Mouse (Mus musculus): Measurements from ENCODE around the gene Depdc5.

Gene Depdc5

DNA sequence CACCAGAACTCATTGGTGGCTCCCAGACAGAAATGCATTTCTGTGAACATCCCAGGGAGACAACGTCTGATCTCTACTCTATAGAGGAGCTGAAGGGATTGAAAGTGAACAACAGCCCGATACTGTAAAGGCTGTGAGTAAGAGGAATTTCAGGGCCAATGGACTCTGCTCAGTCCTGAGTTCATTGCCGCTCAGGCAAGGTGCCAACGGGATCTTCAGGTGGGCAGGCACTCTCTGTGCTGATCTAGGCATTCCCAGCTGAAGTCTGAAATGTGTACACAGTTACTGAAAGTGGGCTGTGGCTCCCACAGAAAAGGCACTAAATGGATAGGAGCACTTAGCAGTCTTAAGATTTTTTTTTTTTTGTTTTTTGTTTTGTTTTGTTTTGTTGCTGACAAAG lies 135.3 kb downstream of the Depdc5 start:
- no peak for DNase-seq (ENCODE audit: low read depth, low spot score)

DNA sequence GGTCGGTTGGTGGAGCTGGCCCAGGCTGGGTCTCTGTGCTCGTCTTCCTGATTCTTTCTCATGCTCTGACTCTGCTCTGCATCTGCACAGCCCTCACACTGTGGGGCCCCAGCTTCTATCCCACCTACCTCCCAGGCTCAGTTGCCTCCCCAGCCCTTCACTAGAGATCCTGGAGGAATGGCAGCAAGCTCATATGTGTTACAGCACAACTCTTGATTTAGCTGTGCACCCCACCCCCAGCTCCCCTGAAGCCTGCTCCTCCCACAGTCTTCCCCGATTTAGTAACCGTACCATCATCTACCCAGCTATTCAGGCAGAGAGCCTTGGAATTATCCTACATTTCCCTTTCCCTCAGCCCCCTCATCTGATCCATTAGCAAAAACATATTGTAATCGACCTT lies 137.6 kb downstream of the Depdc5 start:
- no peak for DNase-seq (ENCODE audit: low read depth, low spot score)

DNA sequence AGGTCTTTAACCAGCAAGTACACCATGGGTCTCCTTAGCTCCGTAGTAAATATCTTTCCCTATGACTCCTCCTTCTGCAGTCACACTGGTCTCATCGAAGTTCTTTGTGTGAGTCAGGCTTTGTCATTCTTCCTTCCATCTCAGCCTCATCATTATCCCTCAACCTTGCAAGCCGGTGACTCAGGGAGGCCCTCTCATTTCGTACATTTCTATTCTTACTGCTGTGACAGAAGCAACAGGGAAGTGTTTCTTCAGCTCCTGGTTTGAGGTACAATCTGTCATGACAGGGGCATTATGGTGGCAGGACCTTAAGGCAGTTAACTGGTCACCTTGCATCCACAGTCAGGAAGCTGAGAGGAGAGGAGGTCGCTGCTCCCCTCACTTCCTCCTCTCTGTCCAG lies 139.3 kb downstream of the Depdc5 start:
- no peak for DNase-seq (ENCODE audit: low read depth, low spot score)

DNA sequence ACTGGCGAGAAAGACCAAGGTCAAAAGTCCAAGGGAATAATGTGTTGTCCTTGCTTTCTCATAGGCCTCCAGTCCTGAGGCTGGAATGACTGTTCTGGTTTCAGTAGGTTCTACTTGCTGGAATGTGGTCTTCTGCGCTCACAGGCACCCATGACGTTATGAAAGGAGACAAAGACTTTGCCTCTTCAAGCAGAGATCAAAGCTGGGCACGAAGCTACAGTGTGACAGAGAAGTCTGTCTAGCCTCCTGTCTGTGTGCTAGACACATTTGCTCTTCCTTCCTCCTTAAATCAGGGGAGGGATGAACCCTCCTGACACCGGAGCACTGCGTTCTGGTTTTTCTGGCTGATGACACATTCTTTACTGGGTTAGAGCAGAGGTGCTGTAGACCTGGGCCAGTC lies 140.0 kb downstream of the Depdc5 start:
- no peak for DNase-seq (ENCODE audit: low read depth, low spot score)

DNA sequence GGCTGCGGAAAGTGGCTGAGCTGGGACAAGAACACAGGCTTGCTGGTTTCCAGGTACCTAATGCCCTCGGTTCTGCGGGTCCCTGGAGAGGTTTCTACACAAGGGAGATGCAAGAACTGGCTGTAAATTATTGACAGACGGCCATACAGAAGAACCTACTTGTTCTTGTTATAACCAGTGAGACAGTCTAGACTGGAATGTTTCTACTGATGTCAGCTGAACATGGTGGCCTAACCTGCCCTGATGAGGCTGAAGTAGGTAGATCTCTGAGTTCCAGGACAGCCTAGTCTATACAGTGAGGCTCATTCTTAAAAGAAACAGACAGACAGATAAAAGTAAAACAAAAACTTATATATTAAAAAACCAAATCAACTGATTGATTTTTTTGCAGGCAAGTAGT lies 140.6 kb downstream of the Depdc5 start:
- DNase-seq (ENCODE audit: low read depth, low spot score) = no peak

DNA sequence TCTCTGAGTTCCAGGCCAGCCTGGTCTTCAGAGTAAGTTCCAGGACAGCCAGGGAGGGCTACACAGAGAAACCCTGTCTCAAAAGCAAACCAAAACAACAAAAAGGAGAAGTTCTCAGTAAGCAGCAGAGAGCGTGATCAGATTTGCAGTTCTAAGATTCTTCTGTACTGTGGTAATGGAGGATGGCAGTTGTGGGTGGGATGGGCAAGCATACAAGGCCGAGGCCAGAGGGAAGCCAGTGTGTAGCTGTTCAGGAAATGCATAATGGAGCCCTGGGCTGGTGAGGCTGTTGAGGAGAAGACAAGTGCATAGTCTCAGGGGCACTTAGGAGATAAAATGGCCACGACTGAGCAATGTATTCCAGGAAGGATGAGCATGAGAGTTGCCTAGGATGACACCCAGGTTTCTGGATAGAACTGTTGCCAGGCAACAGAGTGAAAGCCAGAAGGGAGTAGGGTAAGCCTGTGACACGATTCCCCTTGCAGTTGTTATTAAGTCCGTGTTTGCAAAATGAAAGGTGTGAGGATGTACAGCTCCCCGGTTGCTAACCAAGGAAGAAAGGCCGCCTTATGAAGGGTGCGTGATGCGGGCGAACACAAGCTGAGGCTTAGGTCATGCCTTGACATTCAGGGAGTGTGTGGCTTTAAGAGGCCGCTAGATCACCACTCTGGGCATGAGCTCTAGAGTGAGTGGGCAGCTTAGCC lies 142.1 kb downstream of the Depdc5 start:
- DNase-seq (ENCODE audit: low read depth, low spot score) = no peak

DNA sequence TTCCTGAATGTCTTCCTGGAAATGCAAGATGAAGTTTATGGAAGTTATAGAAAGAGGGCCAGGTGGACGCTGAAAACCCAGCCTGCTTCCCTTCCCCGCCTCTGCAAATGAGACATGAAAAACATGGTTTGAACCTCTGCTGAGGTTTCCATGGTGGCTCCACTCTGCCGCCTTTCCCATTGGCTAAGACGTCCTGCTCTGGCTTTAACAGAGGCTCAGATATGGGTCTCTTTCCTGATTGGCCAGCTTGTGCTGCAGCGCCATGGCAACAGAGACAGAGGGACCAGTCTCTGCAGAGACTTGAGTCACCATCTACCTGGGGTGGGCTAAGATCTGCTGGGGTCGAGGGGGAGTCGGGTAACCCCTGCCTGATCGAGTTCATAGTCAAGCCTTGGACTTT lies 143.2 kb downstream of the Depdc5 start:
- DNase-seq (ENCODE audit: low read depth, low spot score) = no peak

DNA sequence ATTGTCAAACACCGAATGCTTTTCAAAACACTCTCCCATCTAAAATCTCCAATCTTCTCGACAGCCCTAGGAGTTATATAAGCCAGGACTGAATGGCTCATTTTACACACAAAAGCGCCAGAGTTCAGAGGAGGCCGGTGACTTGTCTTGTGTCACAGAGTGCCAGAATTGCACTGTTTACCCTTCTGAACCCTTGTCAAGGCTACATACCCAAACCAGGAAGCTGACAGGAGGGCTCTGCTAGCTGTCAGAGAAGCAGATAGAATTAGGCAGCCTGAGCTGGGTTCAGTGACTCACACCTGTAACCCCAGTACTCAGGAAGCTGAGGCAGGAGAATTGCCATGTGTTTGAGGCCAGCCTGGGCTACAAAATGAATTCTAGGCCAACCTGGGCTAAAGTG lies 143.9 kb downstream of the Depdc5 start:
- no peak for DNase-seq (ENCODE audit: low read depth, low spot score)

DNA sequence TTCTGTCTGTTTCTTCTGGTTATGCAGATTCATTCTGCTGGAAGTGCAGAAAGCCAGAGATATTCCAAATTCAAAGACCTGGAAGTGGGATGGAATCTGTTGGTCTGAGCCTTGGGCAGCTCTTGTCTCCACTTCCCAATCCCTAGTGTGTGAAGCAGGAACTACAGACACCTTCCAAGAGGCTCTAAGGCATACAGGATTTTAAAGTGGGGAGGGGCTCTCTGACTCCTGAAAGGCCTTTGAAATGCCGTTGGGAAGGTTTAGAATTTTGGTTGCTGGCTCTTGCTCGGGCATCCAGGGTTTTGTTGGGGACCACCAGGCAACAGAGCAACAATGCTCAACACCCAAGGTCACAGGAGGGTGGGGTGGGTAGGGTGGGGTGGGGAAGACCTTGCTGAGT lies 145.8 kb downstream of the Depdc5 start:
- no peak for DNase-seq (ENCODE audit: low read depth, low spot score)

DNA sequence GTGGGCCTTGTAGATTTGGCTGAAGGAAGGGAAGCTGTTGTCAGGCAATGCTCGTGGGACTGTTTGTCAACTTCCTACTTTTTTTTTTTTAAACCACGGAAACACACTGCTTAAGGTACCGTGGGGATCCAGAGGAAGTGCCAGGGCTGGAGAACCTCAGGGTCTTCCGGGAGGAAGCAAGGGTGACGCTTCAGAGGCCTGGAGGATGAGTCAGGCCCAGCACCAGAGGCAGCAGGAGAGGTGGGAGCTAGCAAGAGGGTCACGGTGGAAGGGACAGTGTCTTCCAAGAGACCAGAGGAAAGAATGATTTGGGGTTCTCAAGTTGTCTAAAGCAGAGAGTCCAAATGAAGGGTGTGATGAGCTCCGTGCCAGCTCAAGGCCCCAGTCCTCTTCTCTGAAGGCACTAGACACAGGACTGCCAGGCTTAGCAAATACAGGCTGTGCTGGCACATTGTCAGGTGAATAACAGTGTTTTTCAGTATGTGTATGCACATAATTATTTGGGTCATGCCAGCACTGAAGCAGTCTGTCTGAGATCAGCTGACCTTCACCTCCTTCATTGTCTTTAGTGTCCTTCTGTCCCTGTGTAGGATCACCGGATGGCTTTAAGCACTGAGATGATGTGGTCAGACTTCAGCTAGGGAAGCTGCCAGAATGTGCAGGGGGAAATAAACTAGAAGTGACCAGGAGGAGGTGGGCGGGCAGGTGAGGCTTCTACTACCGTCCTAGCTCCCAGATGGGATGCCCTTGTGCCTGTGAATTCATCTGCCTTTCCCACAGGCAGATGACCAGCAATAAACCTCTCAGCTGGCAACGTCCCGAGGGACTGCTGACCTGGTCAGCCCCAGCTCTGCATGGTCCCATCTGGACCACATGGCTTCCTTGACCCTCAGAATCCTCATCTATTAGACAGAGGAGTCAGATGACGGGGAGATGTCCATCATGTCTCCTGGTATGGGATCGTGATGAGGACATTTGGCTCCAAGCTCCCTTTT lies 146.6 kb downstream of the Depdc5 start:
- DNase-seq (ENCODE audit: low read depth, low spot score) = no peak

DNA sequence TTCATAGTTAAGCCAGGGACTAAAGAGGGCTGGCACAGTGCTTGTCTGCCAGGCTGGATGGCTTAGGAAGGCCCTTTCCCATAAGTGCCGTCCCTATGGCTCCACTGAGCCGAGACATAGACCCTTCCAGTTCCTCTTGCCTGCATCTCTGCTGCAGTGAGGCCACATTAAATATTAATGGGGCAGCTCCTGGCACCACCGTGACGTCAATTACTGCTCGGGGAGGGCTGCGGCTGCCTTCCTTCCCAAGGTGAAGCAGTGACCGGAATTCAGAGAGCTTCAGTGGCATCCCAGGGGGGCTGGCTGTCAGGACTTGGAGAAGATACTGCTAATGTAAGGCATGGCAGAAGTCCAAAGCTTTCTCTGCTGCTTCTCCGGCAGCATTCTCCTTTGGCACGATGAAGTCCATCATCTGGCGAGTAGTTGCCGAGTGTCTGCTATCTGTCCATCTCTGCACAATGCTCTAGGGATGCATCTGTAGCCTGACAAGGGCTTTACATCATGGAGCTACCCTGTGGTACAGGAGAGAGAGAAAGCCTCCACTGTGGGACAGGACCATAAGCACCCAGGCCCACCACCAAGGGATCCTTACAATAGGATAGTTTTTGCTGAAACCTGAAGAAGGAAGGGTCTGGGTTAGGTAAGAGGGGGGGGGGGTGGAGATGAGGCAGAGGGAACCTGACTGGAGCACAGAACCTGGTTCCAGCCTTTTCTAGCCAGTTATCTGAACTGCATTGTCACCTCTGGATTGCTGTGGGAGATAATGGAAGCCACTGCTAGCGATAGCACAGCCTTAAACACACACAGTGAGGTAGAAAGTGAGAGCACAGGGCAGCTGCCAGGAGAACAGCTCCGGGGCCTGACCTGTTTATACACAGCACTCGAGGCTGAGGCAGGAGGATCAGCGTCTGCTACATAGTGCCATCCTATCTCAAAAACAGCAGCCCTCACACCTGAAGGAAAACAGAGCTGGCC lies 147.9 kb downstream of the Depdc5 start:
- no peak for DNase-seq (ENCODE audit: low read depth, low spot score)

DNA sequence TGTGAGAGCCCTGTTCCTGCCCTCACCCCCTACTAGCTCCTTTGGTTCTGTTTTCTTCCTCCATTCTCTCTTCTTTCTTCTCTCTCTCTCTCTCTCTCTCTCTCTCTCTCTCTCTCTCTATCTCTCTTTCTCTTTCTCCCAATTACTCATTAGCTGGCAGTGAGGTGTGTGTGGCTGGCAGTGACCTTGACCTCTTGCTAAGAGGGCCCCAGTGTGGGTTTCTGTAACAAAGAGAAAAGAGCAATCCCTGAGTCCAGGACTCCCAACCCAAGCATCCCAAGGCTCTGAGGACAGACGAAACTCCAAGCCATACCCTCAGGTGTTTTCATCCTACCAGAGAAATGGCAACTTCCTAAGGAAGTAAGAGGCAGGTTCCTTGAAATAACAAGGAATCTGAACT lies 150.6 kb downstream of the Depdc5 start:
- DNase-seq (ENCODE audit: low read depth, low spot score) = no peak

DNA sequence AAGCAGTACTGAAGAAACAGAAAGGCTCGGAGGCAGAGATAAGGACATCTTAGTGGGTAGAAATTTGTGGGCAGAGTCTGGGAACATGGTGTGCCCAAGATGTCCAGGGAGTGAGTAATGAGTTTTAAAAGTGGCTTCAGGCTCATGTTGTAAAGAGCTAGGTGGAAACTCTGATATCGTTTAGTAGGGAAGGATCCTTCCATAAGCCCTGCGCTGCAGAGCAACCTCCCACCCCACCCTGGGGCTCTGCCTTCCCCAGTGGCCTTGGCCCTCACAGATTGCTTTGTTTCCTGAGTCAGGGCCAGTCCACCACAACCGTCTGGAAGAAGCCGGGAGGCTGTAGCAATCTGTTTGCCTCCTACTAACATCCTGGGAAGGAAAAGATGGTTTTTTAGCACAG lies 152.1 kb downstream of the Depdc5 start:
- no peak for DNase-seq (ENCODE audit: low read depth, low spot score)

DNA sequence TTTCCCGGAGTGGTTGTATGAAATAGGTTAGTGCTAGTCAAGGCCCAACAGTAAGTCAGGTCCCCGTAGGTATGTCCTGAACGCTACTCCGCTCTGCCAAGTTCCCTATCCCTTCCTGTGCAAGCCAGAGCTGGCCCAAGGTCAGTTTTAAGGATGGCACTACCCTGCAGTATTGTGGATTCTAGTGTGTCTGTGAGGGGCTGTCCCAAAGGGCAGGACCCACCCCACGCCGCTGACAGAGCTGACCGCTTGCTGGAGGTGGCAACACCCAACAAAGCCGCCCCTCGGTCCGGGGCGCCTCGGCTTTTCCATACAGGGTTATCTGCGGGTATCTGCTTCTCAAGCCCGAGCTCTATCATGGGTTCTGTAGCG lies 154.7 kb downstream of the Depdc5 start:
- DNase-seq (ENCODE audit: low read depth, low spot score) = no peak

DNA sequence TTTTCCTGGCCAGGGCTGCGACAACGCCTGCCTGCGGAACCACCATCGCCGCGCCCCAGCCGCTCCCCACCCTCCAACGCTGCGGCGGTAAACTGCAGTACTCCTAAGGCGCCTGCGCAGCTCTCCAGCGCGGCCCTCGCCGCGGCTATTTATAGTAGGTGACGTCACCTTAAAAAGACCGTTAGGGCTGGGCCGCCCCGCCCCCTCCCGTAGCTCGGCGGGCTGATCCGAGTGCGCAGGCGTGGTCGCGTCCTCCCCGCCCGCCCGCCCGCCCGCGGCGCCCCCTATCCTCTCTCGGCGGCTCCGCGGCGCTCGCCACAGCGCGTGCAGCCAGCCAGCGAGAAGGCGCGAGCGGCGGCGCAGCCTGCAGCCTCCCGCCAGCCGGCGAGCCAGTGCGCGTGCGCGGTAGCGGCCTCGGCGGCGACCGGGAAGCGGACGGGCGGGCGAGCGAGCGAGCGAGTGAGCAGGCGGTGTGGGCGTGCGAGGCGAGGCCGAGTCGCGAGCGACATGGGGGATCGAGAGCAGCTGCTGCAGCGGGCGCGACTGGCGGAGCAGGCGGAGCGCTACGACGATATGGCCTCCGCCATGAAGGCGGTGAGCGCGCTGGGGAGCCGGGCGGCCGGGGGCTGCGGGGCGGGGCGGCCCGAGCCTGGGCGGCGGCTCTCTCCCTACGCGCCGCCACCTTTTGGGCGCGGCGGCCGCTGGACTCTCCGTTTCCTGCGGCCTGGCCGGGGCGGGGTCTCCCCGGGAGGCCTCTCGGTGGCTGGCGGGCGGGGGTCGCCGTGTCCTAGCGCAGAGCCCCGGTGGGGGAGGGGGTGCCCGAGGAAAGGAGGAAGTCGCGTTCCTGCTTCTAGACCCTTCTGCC lies 155.3 kb downstream of the Depdc5 start, which contains the start of gene Ywhah:
Gene Ywhah (plus strand): TSS at position 256 of the 865 bp plus-strand sequence.
- DNase-seq (ENCODE audit: low read depth, low spot score) = peak; percentile 97

DNA sequence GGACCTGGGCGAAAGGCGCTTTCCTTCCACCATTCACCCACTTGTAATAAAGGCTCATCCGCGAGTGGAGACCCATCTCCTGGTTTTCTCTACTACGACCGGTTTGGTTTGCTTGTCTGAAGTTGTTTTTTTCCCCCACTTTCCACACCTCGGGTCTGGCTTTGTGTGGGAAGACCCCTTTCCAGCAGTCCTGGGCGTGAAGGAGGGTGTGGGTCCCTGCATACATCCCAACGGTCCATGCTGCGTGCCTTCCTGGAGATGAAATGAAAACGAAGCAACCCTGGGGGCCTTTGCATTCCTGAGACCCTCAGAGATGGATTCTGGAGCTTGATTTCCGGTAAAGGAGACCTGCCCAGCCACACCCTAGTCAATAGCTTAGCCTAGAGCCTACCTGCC lies 155.9 kb downstream of the Depdc5 start:
- no peak for DNase-seq (ENCODE audit: low read depth, low spot score)

DNA sequence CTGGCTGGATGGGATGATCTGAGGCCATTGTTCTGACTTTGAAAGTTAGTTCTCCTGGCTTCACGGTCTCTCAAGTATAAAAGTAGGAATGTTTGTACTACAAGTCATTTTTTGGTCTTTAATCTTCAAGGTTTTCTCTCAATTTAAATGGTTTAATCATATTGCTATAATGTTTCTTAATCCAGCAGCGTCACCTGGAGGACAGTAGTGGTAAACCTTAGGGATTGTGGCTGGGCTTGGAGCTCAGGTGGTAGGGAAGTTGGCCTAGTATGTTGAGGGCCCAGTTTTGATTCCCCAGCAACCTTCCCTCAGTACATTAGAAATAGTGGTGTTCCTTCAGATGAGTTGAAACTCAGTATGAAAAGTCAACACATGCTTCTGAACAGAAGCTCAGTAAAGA lies 158.1 kb downstream of the Depdc5 start:
- no peak for DNase-seq (ENCODE audit: low read depth, low spot score)

DNA sequence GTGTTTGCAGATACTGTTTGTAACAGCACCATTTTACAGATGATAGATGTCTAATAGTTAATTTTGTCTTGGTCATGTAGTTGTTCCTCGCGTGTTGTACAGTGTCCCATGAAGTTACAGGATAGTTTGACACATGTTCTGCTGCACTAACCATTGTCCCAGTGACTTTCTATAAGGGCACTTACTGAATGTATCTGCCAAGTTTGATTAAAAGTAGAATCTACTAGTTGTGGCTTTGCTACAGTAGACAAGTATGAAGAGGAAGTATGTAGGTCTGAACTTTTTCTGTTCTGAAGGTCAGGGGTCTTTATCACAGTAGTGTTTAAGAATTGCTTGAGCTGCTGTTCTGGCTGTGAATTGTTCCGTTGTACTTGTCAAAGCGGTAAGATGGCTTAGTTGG lies 159.8 kb downstream of the Depdc5 start:
- DNase-seq (ENCODE audit: low read depth, low spot score) = no peak

DNA sequence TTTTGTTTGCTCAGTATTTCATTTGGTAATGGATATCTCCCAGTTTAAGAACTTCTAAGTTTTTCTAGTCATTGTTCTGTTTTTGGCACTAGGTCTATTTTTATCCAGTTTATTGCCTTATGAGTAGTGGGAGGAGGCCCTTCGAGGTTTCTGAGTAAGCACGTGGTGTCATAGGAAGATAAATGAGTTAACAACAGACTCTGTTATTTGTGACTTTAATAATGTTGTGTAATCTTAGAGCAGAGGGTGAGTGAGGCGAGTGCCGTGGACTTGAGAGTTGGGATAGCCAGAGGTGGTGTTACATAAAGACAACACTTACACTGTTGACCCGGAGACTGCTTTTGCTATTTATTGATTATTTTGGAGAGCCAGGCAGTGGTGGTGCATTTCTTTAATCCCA lies 161.0 kb downstream of the Depdc5 start:
- no peak for DNase-seq (ENCODE audit: low read depth, low spot score)

DNA sequence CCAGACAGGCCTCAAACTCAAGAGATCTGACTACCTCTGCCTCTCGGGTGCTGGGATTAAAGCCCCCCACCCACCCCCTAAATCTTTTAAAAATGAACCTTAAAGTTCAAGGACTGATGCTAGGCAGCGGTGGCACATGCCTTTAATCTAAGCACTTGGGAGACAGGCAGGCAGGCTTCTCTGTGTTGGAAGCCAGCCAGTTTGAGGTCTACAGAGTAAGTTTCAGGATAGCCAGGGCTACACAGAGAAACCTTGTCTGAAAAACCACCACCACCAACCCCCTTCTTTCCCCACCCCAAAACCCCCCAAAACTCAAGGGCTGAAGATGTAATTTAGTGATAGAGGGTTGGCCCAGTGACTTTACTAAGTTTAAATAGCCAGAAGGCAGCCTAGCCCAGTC lies 165.2 kb downstream of the Depdc5 start:
- DNase-seq (ENCODE audit: low read depth, low spot score) = no peak
